In the genomic region with DNA sequence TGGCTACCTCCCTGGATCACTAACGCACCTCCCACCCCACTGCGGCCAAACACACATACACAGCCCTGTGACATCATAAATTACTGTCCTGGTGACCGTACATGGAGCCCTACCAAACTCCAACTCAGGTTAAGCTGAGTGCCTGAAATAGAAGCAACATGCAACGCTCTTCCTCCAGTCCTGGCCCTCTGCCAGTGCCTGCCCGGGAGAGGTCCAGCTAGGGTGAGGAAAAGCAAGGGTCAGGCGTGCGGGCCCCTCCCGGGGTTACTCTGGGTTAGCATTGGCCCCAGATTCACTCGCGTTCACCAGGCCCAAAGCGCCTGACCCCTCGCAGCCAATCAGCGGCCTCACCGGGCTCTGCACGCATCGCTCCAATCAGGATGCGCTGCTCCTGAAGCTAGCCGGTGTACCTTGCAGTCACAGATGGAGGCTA, we compare ENCODE assay signal across 8 mouse cellular contexts. TPM values are rescaled to one million over a fixed set of nuclear protein-coding genes. Genes with fewer than 3 reads are reported as not detected.
DNase-seq lines count a peak whose midpoint lies in the region; ATAC-seq and TF ChIP-seq lines count a peak whose summit lies in the region.

No protein-coding gene starts in this region.

- no peak overlapping the region for H3K27ac ChIP-seq in bone marrow, adult 2 months (ENCODE audit: control insufficient read depth, insufficient read depth, low read depth, low read length, poor library complexity)
- peak overlapping the region; percentile 66 for H3K27ac ChIP-seq in embryonic fibroblast, embryonic 13.5 days (ENCODE audit: insufficient read depth, low read length)
- peak overlapping the region; percentile 40 for H3K27ac ChIP-seq in liver, embryonic 11.5 days (ENCODE audit: low read depth, low read length)

- peaks cover 2% of the 10 kb centered on the region for H3K36me3 ChIP-seq in C2C12 (ENCODE audit: control insufficient read depth, insufficient read depth)
- no peaks in the 10 kb centered on the region for H3K36me3 ChIP-seq in liver, embryonic 11.5 days (ENCODE audit: control insufficient read depth, insufficient read depth, low read length)

- DNase-seq in heart, adult 9 months (ENCODE audit: low spot score in 2 of 2): peak; percentile 92 to 94
- peak; percentile 92 to 94 for DNase-seq in kidney, adult 8-10 months
- DNase-seq in liver, embryonic 11.5 days (ENCODE audit: low spot score): peak; percentile 70
- peak; percentile 56 to 76 for DNase-seq in spleen, postnatal 4 days (ENCODE audit: low spot score in 2 of 2)

- peak overlapping the region; percentile 2 for H3K9ac ChIP-seq in liver, embryonic 11.5 days (ENCODE audit: low read depth, low read length)

- H3K4me2 ChIP-seq in liver, embryonic 11.5 days: peak overlapping the region; percentile 83

- WGBS in bone marrow, adult 2 months: 2% methylated on average over 18 of the region's 18 CpGs
- WGBS in liver, embryonic 11.5 days: 5% methylated on average over 18 of the region's 18 CpGs

- no peak for TF ChIP-seq CTCF in C2C12 (IDR thresholded peaks at IDR 0.05; ENCODE audit: control insufficient read depth, insufficient read depth, insufficient read length)
- TF ChIP-seq CTCF in bone marrow, adult 2 months (IDR thresholded peaks at IDR 0.05; ENCODE audit: control insufficient read depth, insufficient read depth, low read length): no peak
- TF ChIP-seq CTCF in embryonic fibroblast, embryonic 13.5 days (IDR thresholded peaks at IDR 0.05; ENCODE audit: borderline replicate concordance, insufficient read depth, low read length): no peak

- H3ac ChIP-seq in C2C12 (ENCODE audit: control insufficient read depth, insufficient read length, low read depth): peak overlapping the region; percentile 74

- no peaks in the 10 kb centered on the region for H3K9me3 ChIP-seq in liver, embryonic 11.5 days (ENCODE audit: control insufficient read depth, low read length)

- no peaks in the 10 kb centered on the region for H3K79me3 ChIP-seq in C2C12 (ENCODE audit: low read depth)

- no peak for TF ChIP-seq POLR2A in bone marrow, adult 2 months (IDR thresholded peaks at IDR 0.05; ENCODE audit: borderline replicate concordance, control insufficient read depth, low read depth, low read length)
- no peak; the same call in 1 of the 2 replicates for TF ChIP-seq POLR2A in embryonic fibroblast, embryonic 13.5 days (IDR thresholded peaks at IDR 0.05; ENCODE audit: low read depth, low read length)

- ATAC-seq in liver, embryonic 11.5 days (replicated peaks; ENCODE audit: low FRiP score): peak; percentile 91
- peak; percentile 92 for ATAC-seq in monocyte, adult 5-6 weeks (replicated peaks; ENCODE audit: insufficient number of reproducible peaks, low FRiP score, low TSS enrichment, poor library complexity, severe bottlenecking)

- H3K4me3 ChIP-seq in C2C12 (ENCODE audit: insufficient read depth, poor library complexity, severe bottlenecking): peak overlapping the region; percentile 19
- H3K4me3 ChIP-seq in bone marrow, adult 2 months (replicated peaks; ENCODE audit: control insufficient read depth, low read depth, low read length): peak overlapping the region; percentile 39
- peak overlapping the region; percentile 18; the same call in 1 of the 2 replicates for H3K4me3 ChIP-seq in embryonic fibroblast, embryonic 13.5 days (ENCODE audit: insufficient read depth, low read length)
- H3K4me3 ChIP-seq in liver, embryonic 11.5 days (ENCODE audit: low read depth, low read length): peak overlapping the region; percentile 60

- no peaks in the 10 kb centered on the region for H3K79me2 ChIP-seq in C2C12 (ENCODE audit: control insufficient read depth, insufficient read depth)

- H3K27me3 ChIP-seq in C2C12 (ENCODE audit: control insufficient read depth, insufficient read depth, insufficient read length): no peaks in the 10 kb centered on the region
- H3K27me3 ChIP-seq in liver, embryonic 11.5 days (replicated peaks; ENCODE audit: control insufficient read depth, insufficient read depth, low read length): no peaks in the 10 kb centered on the region; the same call in 1 of the 2 replicates

- peaks cover 3% of the 10 kb centered on the region for H3K4me1 ChIP-seq in bone marrow, adult 2 months (ENCODE audit: control insufficient read depth, insufficient read depth, low read length)
- peaks cover 8% of the 10 kb centered on the region for H3K4me1 ChIP-seq in embryonic fibroblast, embryonic 13.5 days (ENCODE audit: control insufficient read depth, insufficient read depth, low read length)
- peaks cover 18% of the 10 kb centered on the region for H3K4me1 ChIP-seq in liver, embryonic 11.5 days (replicated peaks; ENCODE audit: control insufficient read depth, insufficient read depth, low read length)

TF ChIP-seq in C2C12, 6 proteins besides CTCF, POLR2A, EP300 and RAD21:
- TF ChIP-seq USF1 (IDR thresholded peaks at IDR 0.05; ENCODE audit: low read depth) (peak; percentile 55), MYOG (IDR thresholded peaks at IDR 0.05; ENCODE audit: control insufficient read depth, extremely low read depth, insufficient read length) (no peak)

RNA-seq across cellular contexts. Expression of a gene that starts 18.5 kb away (rescaled TPM):
- polyA plus RNA-seq in C2C12 (2012; fragmentation: generic; extraction: Trizol): 0.05 TPM
- polyA plus RNA-seq in bone marrow, adult 2 months (2011; ENCODE audit: insufficient read depth, insufficient read length, low replicate concordance, missing spikeins): not detected in 2 replicates
- polyA plus RNA-seq in embryonic fibroblast, embryonic 13.5 days (2011; ENCODE audit: insufficient read length, low read depth, missing spikeins): 0.35 and 0.72 TPM in 2 replicates
- polyA plus RNA-seq in liver, embryonic 11.5 days (2014; fragmentation: Nextera tagmentation; extraction: Ambion mirVana): 0.06 and 0.16 TPM in 2 replicates
- 1.7 TPM in 1 of 3 replicates, not detected in the others for total RNA-seq in monocyte, adult 5-6 weeks (2017)

RNA-seq across cellular contexts. Expression of a gene that starts 20.9 kb away (rescaled TPM):
- polyA plus RNA-seq in C2C12 (2012; fragmentation: generic; extraction: Trizol): 144 TPM
- polyA plus RNA-seq in bone marrow, adult 2 months (2011; ENCODE audit: insufficient read depth, insufficient read length, low replicate concordance, missing spikeins): 7.2 and 19.7 TPM in 2 replicates
- polyA plus RNA-seq in embryonic fibroblast, embryonic 13.5 days (2011; ENCODE audit: insufficient read length, low read depth, missing spikeins): 442 and 478 TPM in 2 replicates
- 212 and 231 TPM in 2 replicates for polyA plus RNA-seq in liver, embryonic 11.5 days (2014; fragmentation: Nextera tagmentation; extraction: Ambion mirVana)
- 38.6 to 52.6 TPM (median 50.7 TPM) in 3 replicates for total RNA-seq in monocyte, adult 5-6 weeks (2017)
